Mouse (Mus musculus): ENCODE measurements at regions not wholly inside any gene's neighbourhood (a gene's known extent, or its start where the extent isn't known, plus 50 kb on each side); places are given as distances from the start of the nearest gene placed in this dataset.
A peak's percentile ranks its signal among the peaks of the same experiment; 100 is the strongest.

GRCm38 (mm10) chr10:37457384-37457783 lies 318.7 kb upstream of the Marcks start:
- no peaks in the 10 kb centered on the region for H3K4me1 ChIP-seq (ENCODE audit: control insufficient read depth, insufficient read depth, low read length)
- no peak overlapping the region for H3K27ac ChIP-seq (ENCODE audit: low read length)
- H3K9ac ChIP-seq (ENCODE audit: low read depth, low read length) = no peak overlapping the region
- H3K9me3 ChIP-seq (ENCODE audit: control insufficient read depth, low read length) = no peaks in the 10 kb centered on the region
- no peaks in the 10 kb centered on the region for H3K27me3 ChIP-seq (replicated peaks; ENCODE audit: control insufficient read depth, insufficient read depth, low read length)
- 75% methylated on average over 2 of the region's 2 CpGs for WGBS
- no peak for ATAC-seq
- no peak overlapping the region for H3K4me3 ChIP-seq (ENCODE audit: low read length)
- no peaks in the 10 kb centered on the region for H3K36me3 ChIP-seq (ENCODE audit: control insufficient read depth, insufficient read depth, low read length)
- H3K4me2 ChIP-seq (ENCODE audit: low read depth, low read length) = no peak overlapping the region

- ATAC-seq = peak; percentile 67
These were observed 311.2 kb upstream of the Marcks start for GRCm38 (mm10) chr10:37449894-37450293.

GRCm38 (mm10) chr10:37447333-37448204 lies 308.8 kb upstream of the Marcks start:
- Histone ChIP-seq H3K4me2 (ENCODE audit: low read depth, low read length) (no peak overlapping the region), H3K4me1 (ENCODE audit: control insufficient read depth, insufficient read depth, low read length) (no peaks in the 10 kb centered on the region), H3K4me3 (ENCODE audit: low read length) (no peak overlapping the region), H3K36me3 (ENCODE audit: control insufficient read depth, insufficient read depth, low read length) (no peaks in the 10 kb centered on the region), H3K27ac (ENCODE audit: low read length) (no peak overlapping the region), H3K9ac (ENCODE audit: low read depth, low read length) (no peak overlapping the region), H3K27me3 (replicated peaks; ENCODE audit: control insufficient read depth, insufficient read depth, low read length) (no peaks in the 10 kb centered on the region), H3K9me3 (ENCODE audit: control insufficient read depth, low read length) (no peaks in the 10 kb centered on the region)
- WGBS = 79% methylated on average over 4 of the region's 4 CpGs
- ATAC-seq = no peak

More at GRCm38 (mm10) chr10:37449894-37450293, 311.2 kb upstream of the Marcks start:
- Histone ChIP-seq H3K9me3 (ENCODE audit: control insufficient read depth, low read length) (no peaks in the 10 kb centered on the region), H3K9ac (ENCODE audit: low read depth, low read length) (no peak overlapping the region), H3K36me3 (ENCODE audit: control insufficient read depth, insufficient read depth, low read length) (no peaks in the 10 kb centered on the region), H3K27ac (ENCODE audit: low read length) (no peak overlapping the region), H3K27me3 (replicated peaks; ENCODE audit: control insufficient read depth, insufficient read depth, low read length) (no peaks in the 10 kb centered on the region), H3K4me2 (ENCODE audit: low read depth, low read length) (no peak overlapping the region), H3K4me1 (ENCODE audit: control insufficient read depth, insufficient read depth, low read length) (no peaks in the 10 kb centered on the region), H3K4me3 (ENCODE audit: low read length) (no peak overlapping the region)
- 65% methylated on average over 2 of the region's 2 CpGs for WGBS

DNA sequence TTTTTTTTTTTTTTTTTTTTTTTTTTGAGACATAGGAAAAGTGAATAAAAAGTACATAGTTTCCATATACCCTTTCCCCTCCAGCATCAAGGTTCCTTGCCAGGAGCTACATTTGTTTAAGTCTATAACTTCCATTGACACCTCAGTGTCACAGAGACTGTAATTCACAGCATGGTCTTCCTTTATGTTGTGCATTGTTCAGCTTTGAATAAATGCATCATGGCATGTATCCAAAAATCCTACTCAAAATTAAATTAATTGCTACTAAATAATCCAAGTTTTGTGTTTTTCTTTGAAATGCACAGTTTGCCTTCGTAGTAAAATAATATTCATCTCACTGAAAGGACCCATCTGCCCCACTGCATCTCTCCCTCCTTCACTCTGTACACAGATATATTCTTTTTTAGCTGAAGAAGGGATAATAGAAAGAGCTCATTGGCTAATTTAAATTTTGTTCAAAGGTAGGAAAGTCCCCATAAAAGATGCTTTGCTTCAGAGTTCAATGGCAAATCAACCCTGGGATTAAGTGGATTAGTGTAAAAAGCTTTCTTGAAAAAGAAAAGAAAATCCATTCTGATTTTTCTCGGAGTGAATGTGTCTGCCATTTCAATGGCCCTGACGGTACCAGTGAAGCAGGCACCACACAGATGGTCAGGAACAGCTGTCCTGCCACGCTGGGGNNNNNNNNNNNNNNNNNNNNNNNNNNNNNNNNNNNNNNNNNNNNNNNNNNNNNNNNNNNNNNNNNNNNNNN lies 301.3 kb upstream of the Marcks start:
- H3K4me3 ChIP-seq (ENCODE audit: low read length) = no peak overlapping the region
- H3K4me1 ChIP-seq (ENCODE audit: control insufficient read depth, insufficient read depth, low read length) = no peaks in the 10 kb centered on the region
- ATAC-seq = no peak
- H3K9me3 ChIP-seq (ENCODE audit: control insufficient read depth, low read length) = no peaks in the 10 kb centered on the region
- H3K27me3 ChIP-seq (replicated peaks; ENCODE audit: control insufficient read depth, insufficient read depth, low read length) = no peaks in the 10 kb centered on the region
- H3K4me2 ChIP-seq (ENCODE audit: low read depth, low read length) = no peak overlapping the region
- H3K9ac ChIP-seq (ENCODE audit: low read depth, low read length) = no peak overlapping the region
- H3K27ac ChIP-seq (ENCODE audit: low read length) = no peak overlapping the region
- H3K36me3 ChIP-seq (ENCODE audit: control insufficient read depth, insufficient read depth, low read length) = no peaks in the 10 kb centered on the region
- WGBS = 69% methylated on average over 4 of the region's 4 CpGs

GRCm38 (mm10) chr10:37438312-37438711 lies 299.6 kb upstream of the Marcks start:
- no peak overlapping the region for H3K4me3 ChIP-seq (ENCODE audit: low read length)
- no peak for ATAC-seq
- no peak overlapping the region for H3K4me2 ChIP-seq (ENCODE audit: low read depth, low read length)
- H3K27ac ChIP-seq (ENCODE audit: low read length) = no peak overlapping the region
- no peaks in the 10 kb centered on the region for H3K9me3 ChIP-seq (ENCODE audit: control insufficient read depth, low read length)
- no peaks in the 10 kb centered on the region for H3K4me1 ChIP-seq (ENCODE audit: control insufficient read depth, insufficient read depth, low read length)
- 62% methylated on average over 3 of the region's 3 CpGs for WGBS
- H3K36me3 ChIP-seq (ENCODE audit: control insufficient read depth, insufficient read depth, low read length) = no peaks in the 10 kb centered on the region
- H3K9ac ChIP-seq (ENCODE audit: low read depth, low read length) = no peak overlapping the region
- no peaks in the 10 kb centered on the region for H3K27me3 ChIP-seq (replicated peaks; ENCODE audit: control insufficient read depth, insufficient read depth, low read length)

- Histone ChIP-seq H3K27me3 (replicated peaks; ENCODE audit: control insufficient read depth, insufficient read depth, low read length) (no peaks in the 10 kb centered on the region), H3K36me3 (ENCODE audit: control insufficient read depth, insufficient read depth, low read length) (no peaks in the 10 kb centered on the region)
- ATAC-seq = no peak
These were observed 298.1 kb upstream of the Marcks start for GRCm38 (mm10) chr10:37436849-37437248.

DNA sequence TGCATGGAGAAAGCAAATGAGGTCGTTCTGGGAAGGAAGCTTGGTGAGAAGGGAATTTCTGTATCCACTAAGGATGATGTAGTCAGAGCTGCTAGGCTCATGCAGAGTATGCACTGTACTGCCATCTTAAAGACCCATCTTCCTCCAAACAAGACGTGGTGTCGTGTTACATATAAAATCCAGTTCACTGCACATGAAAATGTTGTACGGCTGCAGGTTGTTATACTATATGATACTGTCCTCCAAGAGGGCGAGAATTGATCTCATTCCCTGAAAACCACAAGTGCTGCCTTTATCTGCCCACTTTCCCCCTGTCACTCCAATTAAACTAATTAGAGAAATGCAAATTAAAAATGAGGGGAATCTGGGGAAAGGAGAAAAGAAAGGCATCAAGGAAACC lies 295.5 kb upstream of the Marcks start:
- Histone ChIP-seq H3K9me3 (ENCODE audit: control insufficient read depth, low read length) (no peaks in the 10 kb centered on the region), H3K9ac (ENCODE audit: low read depth, low read length) (no peak overlapping the region), H3K4me1 (ENCODE audit: control insufficient read depth, insufficient read depth, low read length) (no peaks in the 10 kb centered on the region), H3K27me3 (replicated peaks; ENCODE audit: control insufficient read depth, insufficient read depth, low read length) (no peaks in the 10 kb centered on the region), H3K27ac (ENCODE audit: low read length) (no peak overlapping the region), H3K36me3 (ENCODE audit: control insufficient read depth, insufficient read depth, low read length) (no peaks in the 10 kb centered on the region), H3K4me3 (ENCODE audit: low read length) (no peak overlapping the region), H3K4me2 (ENCODE audit: low read depth, low read length) (no peak overlapping the region)
- ATAC-seq = no peak
- WGBS = 62% methylated on average over 5 of the region's 5 CpGs

More at GRCm38 (mm10) chr10:37436849-37437248, 298.1 kb upstream of the Marcks start:
- no peak overlapping the region for H3K4me2 ChIP-seq (ENCODE audit: low read depth, low read length)
- no peaks in the 10 kb centered on the region for H3K9me3 ChIP-seq (ENCODE audit: control insufficient read depth, low read length)
- H3K4me3 ChIP-seq (ENCODE audit: low read length) = no peak overlapping the region
- H3K4me1 ChIP-seq (ENCODE audit: control insufficient read depth, insufficient read depth, low read length) = no peaks in the 10 kb centered on the region
- H3K27ac ChIP-seq (ENCODE audit: low read length) = no peak overlapping the region
- no peak overlapping the region for H3K9ac ChIP-seq (ENCODE audit: low read depth, low read length)

DNA sequence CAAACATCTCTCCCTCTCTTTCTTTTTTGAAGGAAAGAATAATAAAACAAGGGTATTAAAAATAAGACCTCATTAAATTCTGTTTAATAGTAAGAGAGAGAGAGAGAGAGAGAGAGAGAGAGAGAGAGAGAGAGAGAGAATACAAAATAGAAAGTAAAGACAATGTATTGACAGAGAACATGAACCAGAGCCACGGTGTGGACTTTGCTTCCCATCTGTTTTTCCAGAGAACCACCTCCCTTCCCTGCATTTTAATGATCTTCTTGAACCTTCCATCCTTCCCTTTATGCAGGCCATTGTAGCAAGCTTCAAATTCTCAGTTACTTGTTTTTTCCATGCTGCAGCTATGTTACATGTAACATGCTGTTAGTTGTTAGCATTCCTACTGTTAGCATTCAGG lies 284.3 kb upstream of the Marcks start:
- no peaks in the 10 kb centered on the region for H3K27me3 ChIP-seq (replicated peaks; ENCODE audit: control insufficient read depth, insufficient read depth, low read length)
- H3K9ac ChIP-seq (ENCODE audit: low read depth, low read length) = no peak overlapping the region
- no peaks in the 10 kb centered on the region for H3K9me3 ChIP-seq (ENCODE audit: control insufficient read depth, low read length)
- no peaks in the 10 kb centered on the region for H3K36me3 ChIP-seq (ENCODE audit: control insufficient read depth, insufficient read depth, low read length)
- no peak overlapping the region for H3K4me2 ChIP-seq (ENCODE audit: low read depth, low read length)
- H3K27ac ChIP-seq (ENCODE audit: low read length) = no peak overlapping the region
- 16% methylated on average over 1 of the region's 1 CpGs for WGBS
- peaks cover 4% of the 10 kb centered on the region; the same call in 1 of the 2 replicates for H3K4me1 ChIP-seq (ENCODE audit: control insufficient read depth, insufficient read depth, low read length)
- H3K4me3 ChIP-seq (ENCODE audit: low read length) = no peak overlapping the region
- peak; percentile 65; the same call in 1 of the 2 replicates for ATAC-seq

DNA sequence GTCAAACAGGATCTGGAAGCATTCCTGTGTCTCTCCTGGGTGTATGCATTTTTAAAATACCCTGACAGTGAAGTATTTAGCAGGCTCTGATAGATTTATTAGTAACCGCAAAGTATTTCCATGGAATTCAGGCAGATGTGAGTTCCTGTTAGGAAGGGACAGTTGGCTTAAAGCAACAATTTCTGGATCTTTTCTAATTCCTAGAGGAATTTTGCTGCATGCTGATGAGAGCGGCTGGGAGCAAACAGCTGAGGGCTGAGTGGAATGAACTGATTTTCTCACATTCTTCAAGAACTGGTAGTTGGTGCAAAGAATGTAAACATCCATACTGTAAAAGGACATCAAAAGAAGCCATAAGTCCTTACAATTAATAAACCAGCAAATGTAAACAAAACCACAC lies 283.9 kb upstream of the Marcks start:
- H3K27me3 ChIP-seq (replicated peaks; ENCODE audit: control insufficient read depth, insufficient read depth, low read length) = no peaks in the 10 kb centered on the region
- H3K9ac ChIP-seq (ENCODE audit: low read depth, low read length) = no peak overlapping the region
- H3K9me3 ChIP-seq (ENCODE audit: control insufficient read depth, low read length) = no peaks in the 10 kb centered on the region
- H3K36me3 ChIP-seq (ENCODE audit: control insufficient read depth, insufficient read depth, low read length) = no peaks in the 10 kb centered on the region
- H3K4me1 ChIP-seq (ENCODE audit: control insufficient read depth, insufficient read depth, low read length) = peaks cover 4% of the 10 kb centered on the region; the same call in 1 of the 2 replicates
- no peak overlapping the region for H3K27ac ChIP-seq (ENCODE audit: low read length)
- H3K4me3 ChIP-seq (ENCODE audit: low read length) = no peak overlapping the region
- no peak overlapping the region for H3K4me2 ChIP-seq (ENCODE audit: low read depth, low read length)
- WGBS = 32% methylated on average over 2 of the region's 2 CpGs
- peak; percentile 59 for ATAC-seq

Measured in intestine, embryonic 16.5 days (tissue).